Mouse (Mus musculus): ENCODE data around the gene Aff3.

The Aff3 gene

DNA sequence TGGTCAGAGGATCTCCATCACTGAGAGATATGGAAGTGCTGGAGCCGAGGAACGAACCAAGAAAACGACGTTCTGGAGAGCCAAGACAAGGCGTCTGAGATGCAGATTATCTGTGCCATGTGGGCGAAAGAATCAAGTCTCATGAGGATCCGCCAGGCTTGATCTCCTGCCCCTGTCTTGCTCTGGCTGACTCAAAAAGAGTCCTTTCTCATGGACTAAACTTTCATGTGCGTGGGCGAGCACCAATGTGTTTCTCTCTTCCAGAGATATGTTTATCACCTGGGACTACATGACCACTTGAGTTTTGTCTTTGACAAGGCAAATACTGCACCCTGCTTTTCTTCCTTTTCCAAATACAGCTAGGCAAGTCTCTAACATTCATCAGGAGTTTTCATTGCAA lies 6.4 kb downstream of the Aff3 start:
- ATAC-seq (ENCODE audit: low TSS enrichment): no peak

- no peak for ATAC-seq (ENCODE audit: low TSS enrichment)
These were observed 7.1 kb downstream of the Aff3 start for GRCm38 (mm10) chr1:38657606-38658005.

GRCm38 (mm10) chr1:38654981-38655540 lies 9.7 kb downstream of the Aff3 start:
- no peak for ATAC-seq (ENCODE audit: low TSS enrichment)

DNA sequence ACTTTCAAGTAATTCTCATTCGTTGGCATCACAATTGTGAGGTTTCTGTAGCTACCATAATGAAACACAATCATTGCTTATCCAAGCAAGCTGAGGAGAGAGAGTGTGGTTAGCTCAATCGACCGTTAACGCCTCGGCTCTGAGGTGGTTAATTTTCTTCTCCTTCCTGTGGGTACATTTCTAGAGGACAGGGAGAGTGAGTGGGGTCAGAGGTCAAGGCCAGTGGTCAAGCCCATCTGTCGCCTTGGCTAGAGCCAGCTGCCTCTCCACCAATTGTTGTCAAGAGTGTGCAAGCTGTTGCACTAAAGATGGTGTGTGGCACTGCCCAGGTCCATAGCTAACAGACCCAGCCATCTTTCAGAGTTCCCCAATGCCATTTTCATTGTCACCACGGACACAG lies 14.7 kb downstream of the Aff3 start:
- ATAC-seq (ENCODE audit: low TSS enrichment): no peak

DNA sequence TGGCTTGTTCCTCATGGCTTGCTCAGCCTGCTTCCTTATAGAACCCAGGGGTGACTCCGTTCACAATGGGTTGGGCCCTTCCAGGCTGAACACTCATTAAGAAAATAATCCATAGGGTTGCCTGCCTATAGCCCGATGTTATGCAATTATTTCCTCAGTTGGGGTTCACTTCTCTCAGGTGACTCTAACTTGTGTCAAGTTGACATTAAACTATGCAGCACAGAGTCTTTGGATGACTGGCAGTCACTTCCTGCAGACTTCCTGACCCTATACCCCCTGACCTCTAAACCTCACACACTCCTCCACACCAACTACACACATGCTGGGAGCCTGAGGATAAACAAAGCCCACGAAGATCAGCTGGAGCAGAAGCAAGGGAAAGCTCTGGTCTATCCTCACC lies 15.6 kb downstream of the Aff3 start:
- no peak for ATAC-seq (ENCODE audit: low TSS enrichment)

- no peak for ATAC-seq (ENCODE audit: low TSS enrichment)
These were observed 22.5 kb downstream of the Aff3 start for GRCm38 (mm10) chr1:38642288-38642687.

GRCm38 (mm10) chr1:38639669-38640068 lies 25.1 kb downstream of the Aff3 start:
- ATAC-seq (ENCODE audit: low TSS enrichment): no peak

GRCm38 (mm10) chr1:38635596-38635995 lies 29.2 kb downstream of the Aff3 start:
- no peak for ATAC-seq (ENCODE audit: low TSS enrichment)

DNA sequence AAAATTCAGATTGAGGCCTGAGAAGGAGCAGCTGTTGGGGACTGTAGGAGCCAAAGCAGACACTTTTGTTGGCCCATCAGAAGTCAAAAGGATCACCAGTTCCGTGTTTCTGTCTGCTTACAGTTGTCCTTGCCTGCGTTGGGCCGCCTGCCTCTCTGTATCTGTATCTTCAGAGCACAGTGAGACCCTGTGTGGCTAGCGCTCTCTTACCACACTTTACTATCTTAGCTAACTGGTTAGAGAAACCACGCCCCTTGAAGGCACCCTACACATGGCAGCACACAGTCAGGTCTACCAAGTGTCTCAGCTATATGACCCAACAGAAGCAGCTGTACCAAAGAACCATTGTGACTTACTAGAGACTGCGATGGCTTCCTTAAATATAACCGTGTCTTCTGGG lies 30.7 kb downstream of the Aff3 start:
- no peak for ATAC-seq (ENCODE audit: low TSS enrichment)

GRCm38 (mm10) chr1:38632461-38633180 lies 32.1 kb downstream of the Aff3 start:
- ATAC-seq (ENCODE audit: low TSS enrichment): no peak

DNA sequence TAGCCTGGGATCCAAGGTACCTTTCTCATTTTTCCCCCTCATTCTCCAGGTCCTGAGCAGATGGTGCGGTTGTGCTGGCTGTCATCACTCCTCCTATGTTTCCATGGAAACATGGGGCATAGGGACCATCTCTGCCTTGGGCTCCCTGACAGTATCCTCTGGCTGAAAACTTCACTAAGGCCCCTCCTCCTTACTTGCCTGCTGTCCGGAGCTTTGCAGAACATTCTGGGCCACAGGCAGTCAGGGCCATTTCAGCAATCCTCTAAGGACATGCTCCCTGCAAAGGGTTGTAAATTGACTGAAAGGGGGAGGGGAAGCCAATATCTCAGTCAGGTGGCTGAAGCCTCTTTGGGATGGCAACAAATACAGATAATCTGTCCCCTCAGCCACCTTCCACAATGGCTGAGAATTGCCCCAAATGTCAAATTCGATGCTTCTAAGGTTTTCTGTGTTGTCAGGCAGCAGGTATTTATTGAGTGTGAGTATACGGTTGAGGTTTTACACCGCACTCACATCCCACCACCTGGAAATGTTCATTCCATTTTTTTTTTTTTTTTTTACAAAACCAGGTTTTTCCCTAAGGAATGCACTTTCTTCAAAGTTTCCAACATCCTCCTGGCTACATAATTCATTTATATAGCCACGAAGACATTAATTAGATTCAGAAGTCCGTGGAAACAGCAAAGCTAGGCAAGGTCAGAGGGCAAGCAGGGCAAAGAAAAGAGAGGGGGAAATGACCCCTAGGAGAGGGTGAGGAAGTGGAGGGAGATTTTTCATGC lies 33.1 kb downstream of the Aff3 start:
- ATAC-seq (ENCODE audit: low TSS enrichment): no peak

DNA sequence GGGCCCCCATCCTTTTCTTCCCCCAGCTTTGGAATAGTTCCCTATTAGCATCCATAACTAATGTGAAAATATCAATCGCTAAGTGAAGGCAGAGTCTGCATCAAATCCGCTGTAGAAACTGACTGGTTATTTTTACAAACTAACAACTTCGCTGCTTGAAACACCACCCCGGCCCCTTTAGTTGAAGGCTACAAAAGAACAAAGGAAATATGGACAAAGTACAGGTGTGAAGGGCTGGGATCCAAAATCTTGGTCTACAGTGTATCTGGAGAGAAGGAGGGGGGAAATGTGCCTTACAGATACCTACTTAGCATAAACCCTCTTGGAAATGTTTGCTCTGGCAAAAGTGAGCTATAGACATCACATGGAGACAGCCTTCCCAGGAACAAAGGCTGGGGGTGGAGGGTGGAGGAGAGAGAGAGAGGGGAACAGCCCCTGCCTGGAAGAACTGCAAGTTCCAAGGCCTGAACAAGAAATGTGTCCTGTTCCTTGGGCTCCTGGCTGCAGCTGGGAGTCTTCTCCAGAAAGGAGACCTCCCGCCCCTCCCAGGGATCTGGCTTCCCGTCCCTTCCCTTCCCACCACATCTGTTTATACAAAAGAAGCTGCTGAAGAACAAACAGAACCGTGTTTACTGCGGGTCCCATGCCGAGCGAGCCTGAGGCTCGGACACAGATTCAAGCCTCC lies 35.7 kb downstream of the Aff3 start:
- ATAC-seq (ENCODE audit: low TSS enrichment): no peak

GRCm38 (mm10) chr1:38628426-38628825 lies 36.3 kb downstream of the Aff3 start:
- ATAC-seq (ENCODE audit: low TSS enrichment): peak; percentile 16

DNA sequence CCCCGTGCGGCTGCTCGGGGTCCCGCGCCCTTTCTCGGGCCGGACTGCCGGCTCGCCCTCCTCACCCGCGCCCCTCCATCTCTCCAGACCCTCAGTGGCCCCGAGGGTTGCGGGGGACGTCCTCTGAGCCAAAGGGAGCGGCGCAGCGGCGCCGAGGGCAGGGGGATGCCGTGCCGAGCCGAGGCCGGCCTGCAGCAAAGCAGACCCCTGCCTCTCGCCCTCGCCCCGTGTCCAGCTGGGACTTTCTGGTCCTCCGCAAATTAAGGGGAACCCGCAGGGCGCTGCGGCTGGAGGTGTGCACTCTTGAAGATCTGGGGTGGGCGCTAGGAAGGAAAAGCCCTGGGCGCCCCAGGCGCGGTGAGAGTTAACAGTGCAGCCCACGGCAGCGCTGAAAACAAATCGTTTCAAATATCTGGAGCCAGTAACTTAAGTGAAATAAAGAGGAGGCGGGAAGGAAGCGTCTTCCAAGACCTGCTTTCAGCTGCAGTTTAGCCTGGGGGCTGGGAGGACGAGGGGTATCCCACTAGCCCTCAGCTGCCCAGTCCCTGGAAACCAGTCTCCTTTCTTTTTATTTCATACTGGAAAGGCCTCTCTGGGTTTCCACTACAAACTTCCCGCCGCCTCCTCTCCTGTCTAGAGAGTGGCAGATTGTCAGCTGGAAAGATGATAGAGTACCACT lies 36.9 kb downstream of the Aff3 start:
- peak; percentile 35 for ATAC-seq (ENCODE audit: low TSS enrichment)

GRCm38 (mm10) chr1:38626739-38627661 lies 37.8 kb downstream of the Aff3 start:
- ATAC-seq (ENCODE audit: low TSS enrichment): peak; percentile 69

DNA sequence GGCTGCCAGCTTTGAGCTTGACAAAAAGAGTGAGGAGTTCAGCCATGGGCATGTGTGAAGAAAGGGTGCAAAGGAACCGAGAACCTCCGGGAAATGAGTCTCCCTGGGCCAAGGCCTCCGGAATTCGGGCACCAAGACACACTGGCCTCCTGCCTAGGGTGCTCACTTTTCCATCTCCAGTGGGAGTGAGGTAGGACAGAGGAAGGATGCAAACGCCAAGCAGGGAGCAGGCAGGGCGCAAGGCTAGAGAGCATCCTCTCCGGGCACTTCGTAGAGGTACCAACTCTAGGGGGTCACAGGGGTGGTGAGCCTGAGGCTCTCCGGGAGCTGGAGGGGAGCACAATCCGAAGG lies 38.4 kb downstream of the Aff3 start:
- peak; percentile 9; the same call in 1 of the 2 replicates for ATAC-seq (ENCODE audit: low TSS enrichment)

DNA sequence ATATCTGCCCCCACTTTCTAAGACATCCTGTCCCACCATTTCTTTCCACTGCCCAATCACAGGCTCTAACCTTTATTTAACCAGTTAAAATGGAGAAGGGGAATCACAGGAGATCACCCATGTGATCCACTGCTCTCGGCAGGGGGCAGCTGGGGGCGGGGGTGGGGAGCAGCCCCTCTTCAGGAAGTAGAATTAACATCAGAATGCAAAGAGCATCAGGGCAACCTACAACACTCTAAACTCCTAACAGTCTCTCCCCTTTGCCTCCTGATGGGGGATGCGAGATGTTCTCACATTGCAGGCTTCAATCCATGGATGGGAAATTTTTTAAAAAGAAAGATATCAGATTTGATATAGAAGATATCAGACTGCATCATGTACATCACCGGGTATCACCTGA lies 42.9 kb downstream of the Aff3 start:
- no peak for ATAC-seq (ENCODE audit: low TSS enrichment)

GRCm38 (mm10) chr1:38620401-38620800 lies 44.4 kb downstream of the Aff3 start:
- peak; percentile 47; the same call in 1 of the 2 replicates for ATAC-seq (ENCODE audit: low TSS enrichment)

DNA sequence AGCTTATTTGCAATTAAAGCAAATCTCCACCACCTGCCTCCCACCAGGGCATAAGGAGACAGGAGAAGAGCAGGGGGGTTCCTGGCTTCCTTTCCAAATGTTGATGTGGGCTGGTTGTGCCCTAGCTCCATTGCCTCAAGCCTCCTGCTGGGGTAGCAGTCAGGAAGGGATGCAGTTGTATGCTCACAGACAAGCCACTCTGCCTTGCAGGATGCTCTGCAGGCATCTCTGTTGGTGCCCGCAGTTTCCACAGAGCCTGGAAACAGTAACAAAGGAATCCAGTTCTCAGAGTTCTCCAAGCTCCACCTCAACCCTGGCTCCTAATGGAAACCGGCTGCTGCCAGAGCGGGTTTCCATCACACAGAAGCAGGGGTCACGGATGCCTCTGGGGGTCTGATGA lies 58.0 kb downstream of the Aff3 start:
- no peak for ATAC-seq (ENCODE audit: low TSS enrichment)

GRCm38 (mm10) chr1:38605426-38605825 lies 59.3 kb downstream of the Aff3 start:
- no peak for ATAC-seq (ENCODE audit: low TSS enrichment)

GRCm38 (mm10) chr1:38604611-38605010 lies 60.1 kb downstream of the Aff3 start:
- no peak for ATAC-seq (ENCODE audit: low TSS enrichment)
